Mouse (Mus musculus) testis, adult 10 weeks (tissue): Measurements from ENCODE around the gene Upk1b. TPM values are rescaled to one million over a fixed set of nuclear protein-coding genes. Genes with fewer than 3 reads are reported as not detected.

ENCODE experiments used
- polyA plus RNA-seq: library from polyadenylated mRNA; stranded (reverse); fragments of 350-450 nt; fragmentation: Illumina TruSeq; extraction: RNeasy Lipid Tissue Mini Kit (QIAGEN cat#74804); gene quantifications from one replicate; pipeline ENCODE4 v1.2.3, GENCODE M21; 2014; ENCODE audit warnings: low read depth, low replicate concordance

Gene Upk1b
- polyA plus RNA-seq = 0.59 TPM

DNA sequence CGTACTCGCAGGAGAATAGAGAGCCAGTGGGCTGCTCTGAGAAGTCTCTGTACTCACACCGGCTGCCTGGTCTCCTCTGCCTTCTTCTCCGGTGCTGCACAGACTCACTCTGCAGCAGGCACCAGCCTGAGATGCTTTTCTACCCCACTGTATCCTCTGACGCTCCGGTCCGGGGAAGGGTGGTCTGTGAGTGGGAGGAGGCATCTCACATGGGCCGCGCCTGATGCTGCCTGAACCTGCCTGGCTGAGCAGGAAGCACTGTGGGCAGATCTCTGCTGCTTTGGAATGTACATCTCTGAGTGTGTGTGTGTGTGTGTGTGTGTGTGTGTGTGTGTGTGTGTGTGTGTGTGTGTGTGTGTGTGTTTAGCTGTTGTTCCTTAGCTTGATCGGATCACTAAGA lies at the start of gene Upk1b:
TSS of gene Upk1b (minus strand) at position 238 of the 400 bp plus-strand sequence.

GRCm38 (mm10) chr16:38828649-38829048 lies 28.5 kb upstream of the Upk1b start, which contains the start of gene 4930435E12Rik:
TSS of gene 4930435E12Rik (minus strand) at chr16:38828749.

GRCm38 (mm10) chr16:38742113-38742658 lies 57.9 kb downstream of the Upk1b start, which contains the start of gene B4galt4:
TSS of gene B4galt4 (plus strand) at chr16:38742264.

Other genes starting within 250 kb of the Upk1b start
- 23.9 TPM for gene Tmem39a, start 241.6 kb downstream of the Upk1b start, polyA plus RNA-seq
- gene Arhgap31, start 87.1 kb downstream of the Upk1b start, polyA plus RNA-seq = 4.1 TPM
- gene B4galt4, start 58.1 kb downstream of the Upk1b start, polyA plus RNA-seq = 3.4 TPM
- 206 TPM for gene 4930435E12Rik, start 28.4 kb upstream of the Upk1b start, polyA plus RNA-seq
- gene Igsf11, start 92.3 kb upstream of the Upk1b start, polyA plus RNA-seq = 56.6 TPM